Mouse (Mus musculus) right cerebral cortex, postnatal 4 days (tissue): ENCODE data around the gene Olfr134.
"Not testable (repeated sequence)": the region's sequence is repeated elsewhere in the genome, so short reads cannot be mapped to it uniquely, and the experiment has no call there.

Source experiments
- DNase-seq: peaks from one replicate; pipeline ENCODE4 v3.0.0-alpha.2; 2022

Gene Olfr134

DNA sequence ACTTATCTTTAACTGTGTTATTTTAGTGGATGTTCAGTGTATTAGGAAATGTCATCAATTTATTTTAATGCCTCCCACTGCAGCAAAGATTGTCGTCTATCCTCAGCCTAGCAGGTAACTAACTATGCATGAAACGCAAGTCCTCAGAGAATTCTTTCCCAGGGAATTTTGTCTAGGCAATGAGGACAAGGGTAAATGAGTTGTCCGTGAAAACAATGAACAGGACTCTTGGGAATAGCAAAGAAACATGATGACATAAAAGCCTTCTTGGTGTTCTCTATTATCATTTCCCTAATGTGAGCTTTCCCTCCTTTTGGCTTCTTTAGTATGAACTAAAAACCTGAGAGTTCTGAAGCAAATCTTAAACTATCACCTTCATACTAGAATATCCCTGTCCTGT, at the start of gene Olfr134:
Olfr134 (plus strand) TSS at position 301 of the 400 bp plus-strand sequence.
- DNase-seq = no peak

GRCm38 (mm10) chr17:38124199-38124598, 47.0 kb upstream of the Olfr134 start:
- not testable (repeated sequence) for DNase-seq

GRCm38 (mm10) chr17:38125371-38125770, 45.8 kb upstream of the Olfr134 start:
- not testable (repeated sequence) for DNase-seq

DNA sequence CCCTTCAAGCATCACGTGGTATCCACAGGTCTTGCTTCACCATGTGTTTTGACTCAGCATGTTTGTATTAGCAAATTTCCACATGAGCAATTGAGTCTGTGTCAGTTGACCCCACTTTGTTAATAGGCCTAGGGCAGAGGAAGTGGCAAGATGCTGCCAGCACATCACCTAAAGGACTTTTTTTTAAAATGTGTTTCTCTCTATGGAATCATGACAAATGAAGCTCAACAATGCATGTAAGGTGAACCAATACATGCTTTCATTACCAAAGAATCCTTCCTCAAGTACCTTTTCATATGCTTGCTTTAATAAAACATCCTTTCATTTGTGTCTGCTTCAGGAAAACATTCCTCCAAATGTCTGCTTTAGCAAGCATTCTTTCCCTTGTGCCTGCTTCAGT, 36.8 kb upstream of the Olfr134 start, which contains the start of gene Olfr132:
Olfr132 (minus strand) TSS at position 101 of the 400 bp plus-strand sequence.
- no peak for DNase-seq

DNA sequence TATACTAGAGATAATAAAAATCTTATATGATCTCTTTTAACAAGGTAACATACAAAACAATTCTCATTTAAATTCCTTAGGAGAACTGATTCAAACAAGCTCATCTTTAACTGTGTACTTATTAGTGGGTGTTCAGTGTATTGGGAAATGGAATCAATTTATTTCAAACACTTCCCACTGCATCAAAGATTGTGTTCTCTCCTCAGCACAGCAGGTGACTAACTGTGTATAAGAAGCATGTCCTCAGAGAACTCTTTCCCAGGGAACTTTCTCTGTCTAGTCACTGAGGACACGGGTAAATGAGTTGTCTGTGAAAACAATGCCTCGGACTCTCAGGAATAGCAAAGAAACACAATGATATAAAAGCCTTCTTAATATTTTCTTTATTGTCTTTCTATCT, 26.2 kb upstream of the Olfr134 start, which contains the start of gene Olfr133:
Olfr133 (plus strand) TSS at position 301 of the 400 bp plus-strand sequence.
- no peak for DNase-seq

GRCm38 (mm10) chr17:38204035-38204434, 32.8 kb downstream of the Olfr134 start, which contains the start of gene Olfr135:
TSS of gene Olfr135 (plus strand) at chr17:38204335.
- no peak for DNase-seq
